Mouse (Mus musculus) limb, embryonic 15.5 days (tissue): Measurements from ENCODE around the gene Sdr42e1. TPM values are rescaled to one million over a fixed set of nuclear protein-coding genes. Genes with fewer than 3 reads are reported as not detected.

Experiments used
- ATAC-seq: fragments of 200-750 bp; cut with Nextera tagmentation; 2 replicates; pipeline ENCODE4 v1.8.0; 2017; ENCODE audit warnings: low read depth, moderate TSS enrichment; ENCODE audit not compliant: insufficient number of reproducible peaks, low FRiP score, low TSS enrichment
- H3K27ac ChIP-seq: fragments of 300-500 bp; sonication (generic); 2 replicates; pipeline ENCODE4 v1.5.1; 2015; ENCODE audit warnings: moderate library complexity, mild to moderate bottlenecking, inconsistent platforms
- H3K27me3 ChIP-seq: fragments of 300-500 bp; sonication (generic); 2 replicates; pipeline ENCODE4 v1.6.1; 2015; ENCODE audit warnings: inconsistent platforms
- H3K36me3 ChIP-seq: fragments of 300-500 bp; sonication (generic); 2 replicates; pipeline ENCODE4 v1.6.1; 2015; ENCODE audit warnings: inconsistent platforms
- H3K4me1 ChIP-seq: fragments of 300-500 bp; sonication (generic); 2 replicates; pipeline ENCODE4 v1.6.1; 2015; ENCODE audit warnings: inconsistent platforms
- H3K4me2 ChIP-seq: fragments of 300-500 bp; sonication (generic); 2 replicates; pipeline ENCODE4 v1.6.1; 2015; ENCODE audit warnings: mild to moderate bottlenecking, inconsistent platforms
- H3K4me3 ChIP-seq: fragments of 300-500 bp; sonication (generic); 2 replicates; pipeline ENCODE4 v1.5.1; 2015; ENCODE audit warnings: mild to moderate bottlenecking, inconsistent platforms
- H3K9ac ChIP-seq: fragments of 300-500 bp; sonication (generic); 2 replicates; pipeline ENCODE4 v1.6.1; 2015; ENCODE audit warnings: inconsistent platforms
- H3K9me3 ChIP-seq: fragments of 300-500 bp; sonication (generic); 2 replicates; pipeline ENCODE4 v1.6.1; 2016; ENCODE audit warnings: inconsistent platforms
- WGBS: fragments of 180-500 bp; shearing (Covaris S2); methylation state at CpG from one replicate; pipeline ENCODE4 v1.1.7; 2015; 5-methylcytosine and 5-hydroxymethylcytosine counted together
- polyA plus RNA-seq: library from polyadenylated mRNA; unstranded; fragments of >200 nt; fragmentation: Nextera tagmentation; extraction: Ambion mirVana; gene quantifications from 2 replicates; pipeline ENCODE4 v1.2.1, GENCODE M21; 2015

Sdr42e1 gene
- polyA plus RNA-seq, 1 experiment from 2014 or later = 17.5 TPM

GRCm38 (mm10) chr8:117612861-117613260 is 60.6 kb downstream of the Sdr42e1 start:
- Histone ChIP-seq H3K27ac (no peak overlapping the region), H3K4me1 (no peaks in the 10 kb centered on the region), H3K4me2 (no peak overlapping the region), H3K4me3 (no peak overlapping the region), H3K9ac (no peak overlapping the region), H3K27me3 (no peaks in the 10 kb centered on the region), H3K36me3 (no peaks in the 10 kb centered on the region), H3K9me3 (no peaks in the 10 kb centered on the region)
- WGBS = 83% methylated on average over 12 of the region's 12 CpGs
- ATAC-seq = no peak

Other genes starting within 250 kb of the Sdr42e1 start
- gene Plcg2, start 175.4 kb downstream of the Sdr42e1 start, polyA plus RNA-seq = 3.8 and 4.6 TPM in 2 replicates
- gene Hsd17b2, start 28.2 kb upstream of the Sdr42e1 start, polyA plus RNA-seq = 1.8 and 2.7 TPM in 2 replicates
- 56.7 and 59.4 TPM in 2 replicates for gene Mphosph6, start 128.3 kb upstream of the Sdr42e1 start, polyA plus RNA-seq